Mouse (Mus musculus): Measurements from ENCODE around the gene Srsf2. TPM values are rescaled to one million over a fixed set of nuclear protein-coding genes. Genes with fewer than 3 reads are reported as not detected.
"Not testable (repeated sequence)": the region's sequence is repeated elsewhere in the genome, so short reads cannot be mapped to it uniquely, and the experiment has no call there.

Gene Srsf2
- polyA plus RNA-seq, 1 experiment from 2014 or later: 895 TPM

GRCm38 (mm10) chr11:116838936-116839335, 14.0 kb downstream of the Srsf2 start:
- Histone ChIP-seq H3K4me3 (no peak overlapping the region), H3K36me3 (peaks cover 78% of the 10 kb centered on the region), H3K4me1 (peaks cover 46% of the 10 kb centered on the region), H3K27ac (replicated peaks) (no peak overlapping the region; the same call in 1 of the 2 replicates), H3K9me3 (replicated peaks) (no peaks in the 10 kb centered on the region), H3K27me3 (ENCODE audit: low read depth, poor library complexity, severe bottlenecking) (no peaks in the 10 kb centered on the region)
- no peak for DNase-seq (ENCODE audit: low spot score)
- WGBS: 93% methylated on average over 14 of the region's 14 CpGs

GRCm38 (mm10) chr11:116837441-116837840, 15.5 kb downstream of the Srsf2 start:
- Histone ChIP-seq H3K9me3 (replicated peaks) (no peaks in the 10 kb centered on the region), H3K36me3 (peaks cover 93% of the 10 kb centered on the region), H3K4me1 (peaks cover 46% of the 10 kb centered on the region), H3K27ac (replicated peaks) (no peak overlapping the region), H3K27me3 (ENCODE audit: low read depth, poor library complexity, severe bottlenecking) (no peaks in the 10 kb centered on the region), H3K4me3 (no peak overlapping the region)
- no peak for DNase-seq (ENCODE audit: low spot score)
- WGBS: 93% methylated on average over 10 of the region's 10 CpGs

GRCm38 (mm10) chr11:116836283-116836682, 16.6 kb downstream of the Srsf2 start:
- no peak overlapping the region for H3K4me3 ChIP-seq
- 88% methylated on average over 4 of the region's 4 CpGs for WGBS
- peaks cover 90% of the 10 kb centered on the region for H3K36me3 ChIP-seq
- no peak for DNase-seq (ENCODE audit: low spot score)
- H3K9me3 ChIP-seq (replicated peaks): no peaks in the 10 kb centered on the region
- H3K27me3 ChIP-seq (ENCODE audit: low read depth, poor library complexity, severe bottlenecking): no peaks in the 10 kb centered on the region
- H3K4me1 ChIP-seq: peaks cover 37% of the 10 kb centered on the region
- H3K27ac ChIP-seq (replicated peaks): no peak overlapping the region

- H3K36me3 ChIP-seq: peaks cover 85% of the 10 kb centered on the region
These were observed 17.9 kb downstream of the Srsf2 start for GRCm38 (mm10) chr11:116834954-116835353.

GRCm38 (mm10) chr11:116832172-116832685, 20.7 kb downstream of the Srsf2 start:
- Histone ChIP-seq H3K4me1 (peaks cover 37% of the 10 kb centered on the region), H3K27me3 (ENCODE audit: low read depth, poor library complexity, severe bottlenecking) (no peaks in the 10 kb centered on the region), H3K9me3 (replicated peaks) (no peaks in the 10 kb centered on the region), H3K36me3 (peaks cover 58% of the 10 kb centered on the region), H3K4me3 (no peak overlapping the region), H3K27ac (replicated peaks) (0 out of 2 replicates have a peak overlapping the region, but pooled peaks have one; percentile 18)
- WGBS: 23% methylated on average over 4 of the region's 4 CpGs
- no peak for DNase-seq (ENCODE audit: low spot score)

More at GRCm38 (mm10) chr11:116834954-116835353, 17.9 kb downstream of the Srsf2 start:
- Histone ChIP-seq H3K4me3 (no peak overlapping the region), H3K27me3 (ENCODE audit: low read depth, poor library complexity, severe bottlenecking) (no peaks in the 10 kb centered on the region), H3K4me1 (peaks cover 24% of the 10 kb centered on the region), H3K9me3 (replicated peaks) (no peaks in the 10 kb centered on the region), H3K27ac (replicated peaks) (no peak overlapping the region)
- 98% methylated on average over 1 of the region's 1 CpGs for WGBS
- DNase-seq (ENCODE audit: low spot score): no peak

GRCm38 (mm10) chr11:116827534-116828165, 25.2 kb downstream of the Srsf2 start, which contains the start of gene Mxra7:
Gene Mxra7, minus strand, starts transcription at chr11:116828046.
- under 1% methylated on average over 71 of the region's 71 CpGs for WGBS

GRCm38 (mm10) chr11:116826550-116827504, 26.1 kb downstream of the Srsf2 start:
- H3K4me1 ChIP-seq: peaks cover 60% of the 10 kb centered on the region
- peaks cover 11% of the 10 kb centered on the region for H3K36me3 ChIP-seq
- no peak for DNase-seq (ENCODE audit: low spot score)
- no peaks in the 10 kb centered on the region for H3K9me3 ChIP-seq (replicated peaks)
- 0 out of 2 replicates have a peak, but pooled peaks cover 5% of the 10 kb centered on the region for H3K27me3 ChIP-seq (ENCODE audit: low read depth, poor library complexity, severe bottlenecking)
- peak overlapping the region; percentile 94 for H3K27ac ChIP-seq (replicated peaks)
- WGBS: 19% methylated on average over 17 of the region's 17 CpGs
- H3K4me3 ChIP-seq: peak overlapping the region; percentile 90

More at GRCm38 (mm10) chr11:116827534-116828165, 25.2 kb downstream of the Srsf2 start, which contains the start of gene Mxra7:
- Histone ChIP-seq H3K27me3 (ENCODE audit: low read depth, poor library complexity, severe bottlenecking) (0 out of 2 replicates have a peak, but pooled peaks cover 5% of the 10 kb centered on the region), H3K27ac (replicated peaks) (peak within 1 kb of the TSS; percentile 94), H3K4me3 (peak within 1 kb of the TSS; percentile 90), H3K36me3 (peaks cover 12% of the 10 kb centered on the region), H3K9me3 (replicated peaks) (no peaks in the 10 kb centered on the region), H3K4me1 (peaks cover 57% of the 10 kb centered on the region)
- DNase-seq (ENCODE audit: low spot score): peak; percentile 85

- H3K27ac ChIP-seq (replicated peaks): peak overlapping the region; percentile 79
- 67% methylated on average over 5 of the region's 5 CpGs for WGBS
- peak overlapping the region; percentile 90 for H3K4me3 ChIP-seq
- no peak for DNase-seq (ENCODE audit: low spot score)
- H3K36me3 ChIP-seq: 0 out of 2 replicates have a peak, but pooled peaks cover 2% of the 10 kb centered on the region
- H3K27me3 ChIP-seq (ENCODE audit: low read depth, poor library complexity, severe bottlenecking): 0 out of 2 replicates have a peak, but pooled peaks cover 5% of the 10 kb centered on the region
- H3K4me1 ChIP-seq: peaks cover 75% of the 10 kb centered on the region
- H3K9me3 ChIP-seq (replicated peaks): no peaks in the 10 kb centered on the region
These were observed 27.7 kb downstream of the Srsf2 start for GRCm38 (mm10) chr11:116825230-116825629.

- not testable (repeated sequence) for H3K27ac ChIP-seq (replicated peaks); H3K4me3 ChIP-seq; H3K9me3 ChIP-seq (replicated peaks); H3K36me3 ChIP-seq; DNase-seq (ENCODE audit: low spot score); H3K27me3 ChIP-seq (ENCODE audit: low read depth, poor library complexity, severe bottlenecking)
- WGBS: 96% methylated on average over 10 of the region's 10 CpGs
- peaks cover 70% of the 10 kb centered on the region for H3K4me1 ChIP-seq
These were observed 29.0 kb downstream of the Srsf2 start for GRCm38 (mm10) chr11:116823885-116824284.

GRCm38 (mm10) chr11:116823255-116823654, 29.6 kb downstream of the Srsf2 start:
- Histone ChIP-seq H3K4me1 (peaks cover 68% of the 10 kb centered on the region), H3K36me3 (no peaks in the 10 kb centered on the region), H3K27ac (replicated peaks) (no peak overlapping the region), H3K4me3 (no peak overlapping the region), H3K27me3 (ENCODE audit: low read depth, poor library complexity, severe bottlenecking) (0 out of 2 replicates have a peak, but pooled peaks cover 5% of the 10 kb centered on the region), H3K9me3 (replicated peaks) (no peaks in the 10 kb centered on the region)
- DNase-seq (ENCODE audit: low spot score): no peak
- WGBS: 96% methylated on average over 2 of the region's 2 CpGs

GRCm38 (mm10) chr11:116822626-116823025, 30.3 kb downstream of the Srsf2 start:
- 85% methylated on average over 10 of the region's 10 CpGs for WGBS
- peaks cover 63% of the 10 kb centered on the region for H3K4me1 ChIP-seq

GRCm38 (mm10) chr11:116822215-116822614, 30.7 kb downstream of the Srsf2 start:
- DNase-seq (ENCODE audit: low spot score): no peak
- Histone ChIP-seq H3K4me3 (no peak overlapping the region), H3K4me1 (peaks cover 61% of the 10 kb centered on the region), H3K27ac (replicated peaks) (peak overlapping the region; percentile 64), H3K36me3 (no peaks in the 10 kb centered on the region), H3K27me3 (ENCODE audit: low read depth, poor library complexity, severe bottlenecking) (0 out of 2 replicates have a peak, but pooled peaks cover 5% of the 10 kb centered on the region), H3K9me3 (replicated peaks) (no peaks in the 10 kb centered on the region)
- WGBS: 64% methylated on average over 10 of the region's 10 CpGs

More at GRCm38 (mm10) chr11:116822626-116823025, 30.3 kb downstream of the Srsf2 start:
- Histone ChIP-seq H3K27me3 (ENCODE audit: low read depth, poor library complexity, severe bottlenecking) (0 out of 2 replicates have a peak, but pooled peaks cover 5% of the 10 kb centered on the region), H3K4me3 (no peak overlapping the region), H3K9me3 (replicated peaks) (no peaks in the 10 kb centered on the region), H3K36me3 (no peaks in the 10 kb centered on the region), H3K27ac (replicated peaks) (peak overlapping the region; percentile 64)
- DNase-seq (ENCODE audit: low spot score): no peak

Data from midbrain, embryonic 10.5 days (tissue).